Mouse (Mus musculus) 416B (cell line): ENCODE results near the gene Ergic1.

ENCODE experiments used
- DNase-seq: peaks from one replicate; pipeline ENCODE4 v3.0.0; 2011; ENCODE audit warnings: low read depth

The Ergic1 gene

DNA sequence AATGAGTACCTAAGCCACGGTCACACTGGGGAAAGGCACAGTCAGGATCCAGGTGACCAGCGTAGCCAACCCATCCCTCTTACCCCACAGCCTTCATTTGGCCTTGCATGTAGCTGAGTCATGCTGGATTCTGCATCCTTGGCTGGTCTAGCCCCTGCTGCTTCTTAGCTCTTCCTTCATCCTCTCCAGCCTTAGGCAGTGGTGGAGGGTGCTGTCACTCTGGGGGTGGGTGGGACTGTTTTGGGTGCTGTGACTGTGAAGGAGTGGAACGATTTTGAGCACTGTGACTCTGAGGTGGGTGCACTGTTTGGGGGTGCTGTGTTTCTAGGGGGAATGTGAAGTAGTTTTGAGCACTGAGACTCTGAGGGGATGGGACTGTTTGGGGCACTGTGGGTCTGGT, 67.6 kb downstream of the Ergic1 start:
- no peak for DNase-seq

DNA sequence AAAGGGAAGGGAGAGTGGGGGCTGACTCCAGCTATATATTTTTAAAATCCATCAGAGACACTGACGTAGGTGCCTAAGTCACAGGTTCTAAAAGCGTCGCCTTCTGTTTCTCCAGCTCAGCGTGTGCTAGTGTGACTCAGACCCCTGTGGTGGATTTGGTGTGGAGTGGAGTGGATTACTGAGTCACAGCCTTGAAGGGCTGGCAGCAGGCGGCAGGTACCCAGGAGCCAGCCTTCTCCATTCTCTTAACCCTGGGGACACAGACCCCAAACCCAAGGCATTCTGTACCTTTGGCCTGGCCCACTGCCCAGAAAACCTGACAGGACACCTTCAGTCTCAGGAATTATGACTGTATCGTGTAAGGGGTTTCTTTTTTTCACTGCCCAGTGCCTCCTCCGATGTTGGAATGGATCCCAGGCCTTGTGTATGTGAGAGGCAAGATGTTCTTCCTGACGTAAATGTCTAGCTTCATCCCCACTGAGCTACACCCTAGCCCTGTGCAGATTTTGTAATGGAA, 70.6 kb downstream of the Ergic1 start:
- DNase-seq: no peak

DNA sequence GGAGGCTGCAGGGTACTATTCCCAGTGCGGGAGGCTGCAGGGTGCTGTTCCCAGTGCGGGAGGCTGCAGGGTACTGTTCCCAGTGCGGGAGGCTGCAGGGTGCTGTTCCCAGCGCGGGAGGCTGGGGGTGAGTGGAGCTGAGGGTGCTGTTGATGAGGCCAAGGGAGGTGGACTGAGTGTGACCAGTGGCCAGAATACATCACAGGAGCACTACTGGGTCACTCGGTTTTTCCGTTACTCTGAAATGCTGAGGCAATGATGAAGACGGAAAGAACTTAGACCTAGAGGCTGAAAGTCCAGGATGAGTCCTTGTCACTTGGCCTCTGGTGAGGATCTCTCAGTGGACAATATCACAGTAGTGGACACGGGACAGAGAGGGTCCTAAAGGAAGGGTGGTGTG, 71.9 kb downstream of the Ergic1 start:
- no peak for DNase-seq

DNA sequence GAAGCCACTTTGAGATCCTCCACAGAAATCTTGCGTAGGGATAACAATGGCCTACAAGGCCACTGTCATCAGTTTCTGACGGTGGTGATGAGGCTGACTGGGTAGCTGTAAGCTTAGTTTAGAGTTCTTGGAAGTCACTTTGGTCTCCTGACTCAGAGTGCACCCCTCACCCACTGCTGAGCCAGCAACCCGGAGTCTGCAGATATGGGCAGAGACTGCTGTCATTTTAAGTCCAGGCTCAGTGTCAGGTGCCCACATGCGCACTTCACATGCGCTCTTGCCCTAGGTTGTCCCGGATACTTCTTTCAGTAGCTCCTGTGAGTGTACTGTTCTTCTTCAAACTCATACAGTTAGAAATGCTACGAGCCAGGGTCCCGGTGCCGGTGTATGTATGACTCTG, 72.6 kb downstream of the Ergic1 start:
- DNase-seq: no peak

- DNase-seq: no peak
Measured at GRCm38 (mm10) chr17:26634539-26634938, 73.2 kb downstream of the Ergic1 start.

- DNase-seq: no peak
Measured at GRCm38 (mm10) chr17:26635951-26636350, 74.7 kb downstream of the Ergic1 start.

- DNase-seq: no peak
Measured at GRCm38 (mm10) chr17:26637851-26638250, 76.6 kb downstream of the Ergic1 start.

- peak; percentile 61 for DNase-seq
Measured at GRCm38 (mm10) chr17:26638655-26639054, 77.4 kb downstream of the Ergic1 start.

DNA sequence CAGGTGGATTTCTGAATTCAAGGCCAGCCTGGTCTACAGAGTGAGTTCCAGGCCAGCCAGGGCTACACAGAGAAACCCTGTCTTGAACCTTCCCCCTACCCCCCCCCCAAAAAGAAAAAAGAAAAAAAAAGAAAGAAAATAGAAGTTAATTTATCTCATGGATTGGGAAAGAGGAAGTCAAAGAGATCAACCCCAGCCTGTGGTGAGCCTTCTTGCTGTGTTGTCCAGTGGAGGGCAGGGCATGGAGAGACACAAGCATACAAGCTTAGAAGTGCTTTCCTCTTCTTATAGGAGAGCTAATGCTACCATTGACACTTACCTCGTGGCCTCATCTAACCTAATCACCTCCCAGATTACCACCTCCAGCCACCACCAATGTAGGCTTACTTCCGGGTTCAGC, 78.5 kb downstream of the Ergic1 start:
- DNase-seq: peak; percentile 37

- peak; percentile 44 for DNase-seq
Measured at GRCm38 (mm10) chr17:26640286-26640740, 79.0 kb downstream of the Ergic1 start.

DNA sequence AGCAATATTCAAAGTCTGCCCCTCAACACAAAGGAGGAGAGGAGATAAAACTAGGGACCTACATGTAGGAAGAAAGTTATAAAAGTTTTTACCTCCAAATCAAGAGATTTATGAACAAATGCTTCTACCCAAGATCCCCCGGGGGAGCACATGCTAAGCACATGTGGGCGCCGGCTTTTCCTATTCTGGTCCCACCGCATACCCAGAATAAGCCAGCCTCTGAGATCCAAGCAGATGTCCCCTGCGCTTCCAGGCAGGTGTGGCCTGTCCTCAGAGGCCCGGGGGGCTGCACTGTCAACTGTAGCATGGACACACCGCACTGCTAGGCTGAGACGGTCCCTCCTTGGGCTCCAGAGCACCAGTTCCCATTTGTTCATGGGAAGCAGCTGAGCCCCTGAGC, 82.2 kb downstream of the Ergic1 start:
- no peak for DNase-seq

DNA sequence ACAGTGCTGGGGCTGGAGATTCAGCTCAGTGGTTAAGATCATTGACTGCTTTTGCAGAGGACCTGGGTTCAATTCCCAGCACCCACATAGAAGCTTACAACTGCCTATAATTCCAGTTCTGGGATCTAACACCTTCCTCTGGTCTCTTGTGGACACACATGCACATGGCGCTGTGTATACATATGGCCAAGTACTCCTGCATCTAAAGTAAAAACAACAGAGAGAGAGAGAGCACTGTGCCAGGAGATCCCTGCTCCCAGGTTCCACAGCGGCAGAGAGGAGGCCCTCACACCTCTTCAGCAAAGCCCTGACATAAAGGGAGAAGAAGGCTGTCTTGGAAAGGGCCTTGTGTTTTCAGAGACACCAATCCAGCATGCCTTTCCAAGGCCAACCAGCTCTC, 82.7 kb downstream of the Ergic1 start:
- DNase-seq: no peak

DNA sequence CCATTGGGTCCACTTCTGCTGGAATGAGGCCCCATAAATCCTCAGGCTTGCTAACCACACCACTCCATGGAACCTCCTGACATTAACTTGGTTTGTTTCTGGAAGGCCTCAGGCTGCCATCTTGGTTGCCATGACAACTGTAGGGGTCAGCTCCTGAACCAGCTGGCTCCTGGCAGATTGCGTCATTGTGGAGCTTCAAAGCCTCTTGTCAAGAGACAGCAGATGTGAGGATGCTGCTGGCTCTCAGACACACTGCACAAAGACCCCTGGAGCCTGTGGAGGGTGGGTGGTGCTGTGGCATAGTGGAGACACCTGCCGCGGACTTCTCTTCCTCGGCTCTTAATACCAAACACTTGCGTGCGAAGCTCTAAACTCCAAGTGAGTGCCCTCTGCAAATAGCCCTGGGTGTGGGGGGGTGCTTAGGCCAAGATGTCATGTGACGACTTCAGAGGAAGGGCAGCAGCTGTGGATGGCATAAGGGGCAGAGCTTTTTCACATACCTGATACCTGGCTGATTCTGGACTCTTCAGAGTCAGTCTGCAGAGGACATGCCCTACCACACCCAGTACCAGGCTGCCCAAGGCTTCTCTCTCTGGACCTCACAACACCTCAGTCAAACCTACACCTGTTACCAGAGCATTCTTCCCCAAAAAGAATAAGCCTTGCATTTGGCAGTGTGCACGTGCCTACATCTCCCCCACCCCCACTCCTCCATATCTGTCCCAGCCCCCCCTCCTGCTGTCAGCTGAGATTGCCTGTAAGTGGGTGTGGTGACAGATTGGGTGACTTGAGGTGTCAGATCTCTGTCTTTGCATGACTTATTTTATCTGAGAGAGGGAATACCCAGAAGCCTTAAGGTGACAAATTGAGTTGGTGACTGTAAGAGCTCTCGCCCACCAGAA, 83.5 kb downstream of the Ergic1 start:
- no peak for DNase-seq

GRCm38 (mm10) chr17:26645411-26645854, 84.1 kb downstream of the Ergic1 start:
- DNase-seq: no peak

- DNase-seq: no peak
Measured at GRCm38 (mm10) chr17:26647283-26647682, 86.0 kb downstream of the Ergic1 start.

- DNase-seq: peak; percentile 21
Measured at GRCm38 (mm10) chr17:26649565-26649964, 88.3 kb downstream of the Ergic1 start.

DNA sequence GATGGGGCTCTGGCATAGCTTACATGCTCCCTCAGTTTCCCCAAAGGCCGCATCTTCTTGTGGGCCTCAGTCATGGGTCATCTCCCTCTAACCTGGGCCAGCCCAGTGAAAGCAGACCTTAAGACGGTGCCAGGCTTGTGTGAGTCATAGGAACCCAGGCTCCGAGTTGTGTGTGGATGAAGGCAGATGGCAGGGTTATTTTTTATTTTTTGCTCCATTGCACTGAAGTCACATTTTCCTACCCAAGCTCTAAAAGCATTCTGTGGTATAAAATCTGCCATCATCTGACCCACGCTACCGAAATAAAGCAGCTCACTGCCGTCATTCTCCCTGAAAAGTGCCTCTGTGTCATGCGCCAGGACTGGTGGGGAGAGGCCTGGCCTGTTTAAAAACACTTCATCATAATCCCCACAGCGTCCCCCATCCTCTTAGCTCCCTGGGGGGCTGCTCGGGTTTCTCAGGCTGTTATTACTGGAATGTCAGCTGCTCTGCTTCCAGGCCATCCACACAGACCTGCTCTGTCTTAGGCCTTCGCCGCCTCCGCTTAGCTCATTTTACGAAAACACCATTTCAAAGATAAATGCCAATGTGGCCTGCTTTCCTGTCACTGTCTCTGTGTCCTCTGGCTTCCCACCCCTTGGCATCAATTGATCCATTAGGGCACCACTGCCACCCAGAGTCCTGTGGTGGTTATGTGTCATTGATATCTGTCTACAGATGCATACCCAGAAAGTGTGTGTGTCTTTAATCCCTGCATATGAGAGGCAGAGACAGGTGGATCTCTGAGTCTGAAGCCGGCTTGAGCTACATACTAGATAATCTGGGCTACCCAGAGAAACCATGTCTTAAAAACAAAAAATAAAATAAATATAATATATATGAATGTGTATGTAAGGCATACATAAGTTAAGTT, 89.4 kb downstream of the Ergic1 start:
- no peak for DNase-seq

GRCm38 (mm10) chr17:26658854-26659572, 97.7 kb downstream of the Ergic1 start:
- DNase-seq: no peak

DNA sequence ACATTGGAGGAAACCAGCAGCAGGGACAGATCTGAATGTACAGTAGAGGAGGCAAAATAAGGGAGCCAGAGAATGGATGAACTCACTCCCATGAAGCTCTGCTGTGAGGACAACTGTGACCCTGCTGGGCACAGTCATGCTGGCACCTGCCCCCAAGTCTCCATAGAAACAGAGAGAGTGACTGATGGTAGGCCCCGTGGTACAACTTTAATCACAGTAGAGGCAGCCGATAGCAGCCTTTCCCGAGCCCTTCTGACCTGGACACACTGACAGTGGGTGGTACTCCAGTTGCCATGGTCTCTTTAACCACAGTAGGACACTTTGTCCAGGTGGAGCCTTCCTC, 98.3 kb downstream of the Ergic1 start:
- no peak for DNase-seq

- DNase-seq: peak; percentile 65
Measured at GRCm38 (mm10) chr17:26660192-26660912, 99.1 kb downstream of the Ergic1 start.

- DNase-seq: no peak
Measured at GRCm38 (mm10) chr17:26662204-26662603, 100.9 kb downstream of the Ergic1 start.
